Mouse (Mus musculus) forebrain, embryonic 10.5 days (tissue): ENCODE results near the gene Rps6ka2. TPM values are rescaled to one million over a fixed set of nuclear protein-coding genes. Genes with fewer than 3 reads are reported as not detected.
"Not testable (repeated sequence)": the region's sequence is repeated elsewhere in the genome, so short reads cannot be mapped to it uniquely, and the experiment has no call there.

Experiments
- DNase-seq: peaks from one replicate; pipeline ENCODE4 v3.0.0-alpha.2; 2017; ENCODE audit warnings: low spot score; ENCODE audit errors: extremely low spot score
- H3K27ac ChIP-seq: fragments of 300-500 bp; sonication (generic); 2 replicates; pipeline ENCODE4 v1.5.1; 2016; ENCODE audit warnings: mild to moderate bottlenecking
- H3K27me3 ChIP-seq: fragments of 300-500 bp; sonication (generic); 2 replicates; pipeline ENCODE4 v1.6.1; 2016; ENCODE audit warnings: mild to moderate bottlenecking; ENCODE audit not compliant: poor library complexity, severe bottlenecking
- H3K36me3 ChIP-seq: fragments of 300-500 bp; sonication (generic); replicated peaks from 2 replicates; pipeline ENCODE4 v1.6.1; 2016; ENCODE audit warnings: mild to moderate bottlenecking, moderate library complexity
- H3K4me1 ChIP-seq: fragments of 300-500 bp; sonication (generic); 2 replicates; pipeline ENCODE4 v1.6.1; 2016
- H3K4me3 ChIP-seq: fragments of 300-500 bp; sonication (generic); 2 replicates; pipeline ENCODE4 v1.5.1; 2016; ENCODE audit warnings: mild to moderate bottlenecking, moderate library complexity
- H3K9me3 ChIP-seq: fragments of 300-500 bp; sonication (generic); 2 replicates; pipeline ENCODE4 v1.6.1; 2016; ENCODE audit warnings: mild to moderate bottlenecking, moderate library complexity
- WGBS: fragments of 180-500 bp; shearing (Covaris S2); methylation state at CpG from one replicate; pipeline ENCODE4 v1.1.7; 2016; 5-methylcytosine and 5-hydroxymethylcytosine counted together
- polyA plus RNA-seq: library from polyadenylated mRNA; unstranded; fragments of >200 nt; fragmentation: Nextera tagmentation; extraction: Ambion mirVana; gene quantifications from 2 replicates; pipeline ENCODE4 v1.2.1, GENCODE M21; 2016

The Rps6ka2 gene
- polyA plus RNA-seq, 1 experiment from 2014 or later: 25.3 TPM

GRCm38 (mm10) chr17:7306278-7307196 lies 136.6 kb downstream of the Rps6ka2 start:
- not testable (repeated sequence) for H3K4me1 ChIP-seq, DNase-seq, H3K27ac ChIP-seq, H3K9me3 ChIP-seq, H3K27me3 ChIP-seq, H3K36me3 ChIP-seq, H3K4me3 ChIP-seq
- WGBS: 66% methylated on average over 8 of the region's 8 CpGs

DNA sequence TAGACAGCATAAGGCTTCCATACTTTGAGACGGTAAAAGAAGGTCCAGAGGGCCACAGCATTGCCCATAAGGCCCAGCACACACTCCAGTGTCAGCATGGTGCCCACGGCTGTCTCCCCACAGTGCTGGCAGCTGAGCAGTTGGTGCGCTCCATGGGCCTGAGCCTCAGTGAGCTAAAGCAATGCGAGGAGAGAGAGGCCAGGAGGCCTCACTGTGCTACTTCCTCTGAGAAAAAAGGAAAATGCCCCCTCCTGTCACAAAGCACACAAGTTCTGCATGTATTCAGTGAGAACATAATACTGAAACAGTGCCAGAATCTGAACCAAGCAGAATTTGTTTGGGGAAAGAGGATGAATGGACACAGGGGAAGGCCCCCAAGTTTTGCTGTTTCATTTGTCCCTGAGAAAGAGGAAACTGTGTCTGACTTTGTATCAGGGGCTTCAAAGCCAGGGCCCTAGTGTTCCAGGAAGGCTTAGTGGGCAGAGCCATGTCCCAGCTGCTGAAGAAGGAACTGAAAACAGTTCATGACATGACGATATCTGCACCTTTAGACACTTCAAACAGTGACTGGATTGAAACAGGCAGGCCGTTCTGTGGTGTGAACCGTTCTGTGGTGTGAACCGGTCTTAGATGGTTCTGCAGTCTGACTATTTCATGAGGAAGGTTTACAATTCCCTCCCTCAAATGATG lies 145.9 kb downstream of the Rps6ka2 start:
- not testable (repeated sequence) for H3K36me3 ChIP-seq, DNase-seq, H3K27me3 ChIP-seq, H3K9me3 ChIP-seq, H3K4me1 ChIP-seq, H3K4me3 ChIP-seq, H3K27ac ChIP-seq
- 90% methylated on average over 7 of the region's 8 CpGs for WGBS

GRCm38 (mm10) chr17:7319789-7320188 lies 149.9 kb downstream of the Rps6ka2 start:
- H3K4me1 ChIP-seq, H3K36me3 ChIP-seq, DNase-seq, H3K27ac ChIP-seq, H3K27me3 ChIP-seq, H3K9me3 ChIP-seq, H3K4me3 ChIP-seq: not testable (repeated sequence)
- WGBS: 91% methylated on average over 6 of the region's 6 CpGs

- H3K4me1 ChIP-seq, H3K9me3 ChIP-seq, H3K27ac ChIP-seq, H3K36me3 ChIP-seq, H3K27me3 ChIP-seq, DNase-seq, H3K4me3 ChIP-seq: not testable (repeated sequence)
- 91% methylated on average over 5 of the region's 5 CpGs for WGBS
These were observed 154.4 kb downstream of the Rps6ka2 start, which contains the start of gene Tcp10a for GRCm38 (mm10) chr17:7324346-7324745. Gene Tcp10a (plus strand): TSS chr17:7324646.

DNA sequence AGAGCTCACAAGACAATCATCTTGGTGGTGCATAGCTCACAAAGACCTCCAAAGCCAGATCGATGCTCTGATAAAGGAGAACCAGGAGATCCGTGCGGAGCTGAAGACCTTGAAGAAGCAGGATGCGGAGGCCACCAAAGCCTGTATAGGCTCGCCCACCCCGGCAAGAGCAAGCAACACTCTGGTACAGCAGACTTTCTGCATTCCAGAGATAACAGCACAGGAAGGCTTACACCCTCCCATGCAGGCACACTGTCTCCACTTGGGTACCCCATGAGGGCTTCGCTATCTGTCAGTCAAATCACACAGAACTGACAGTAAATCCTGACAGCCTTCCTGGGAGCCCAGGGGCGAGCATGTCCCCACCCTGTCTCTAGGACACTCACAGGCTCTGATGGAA lies 156.5 kb downstream of the Rps6ka2 start:
- H3K36me3 ChIP-seq, H3K4me3 ChIP-seq, H3K27ac ChIP-seq, H3K27me3 ChIP-seq, H3K9me3 ChIP-seq, DNase-seq, H3K4me1 ChIP-seq: not testable (repeated sequence)
- 85% methylated on average over 6 of the region's 8 CpGs for WGBS

- not testable (repeated sequence) for H3K4me1 ChIP-seq, H3K4me3 ChIP-seq, DNase-seq, H3K9me3 ChIP-seq, H3K27ac ChIP-seq, H3K36me3 ChIP-seq, H3K27me3 ChIP-seq
- WGBS: 82% methylated on average over 5 of the region's 5 CpGs
These were observed 162.8 kb downstream of the Rps6ka2 start for GRCm38 (mm10) chr17:7332745-7333144.

- not testable (repeated sequence) for H3K4me1 ChIP-seq, H3K36me3 ChIP-seq, H3K9me3 ChIP-seq, H3K4me3 ChIP-seq, DNase-seq, H3K27ac ChIP-seq, H3K27me3 ChIP-seq
- 86% methylated on average over 8 of the region's 9 CpGs for WGBS
These were observed 167.5 kb downstream of the Rps6ka2 start for GRCm38 (mm10) chr17:7337381-7337780.

DNA sequence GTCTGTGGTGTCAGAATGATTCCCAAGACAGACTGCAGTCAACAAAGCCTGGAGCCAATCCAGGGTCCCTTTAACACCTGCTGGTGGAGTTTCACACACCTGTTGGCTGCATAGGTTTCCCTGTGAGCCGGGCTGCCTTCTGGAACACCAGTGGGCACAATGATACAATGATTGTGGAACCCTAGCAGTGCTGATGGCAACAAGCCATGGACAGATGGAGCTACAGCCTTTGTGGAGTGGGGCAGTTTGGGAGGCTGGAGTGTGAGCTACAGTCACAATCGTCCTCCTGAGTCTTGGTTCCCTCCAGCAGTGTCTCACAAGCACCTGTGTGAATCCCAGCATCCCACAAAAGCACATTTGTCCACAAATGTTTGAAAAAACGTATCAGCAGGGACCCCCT lies 178.8 kb downstream of the Rps6ka2 start:
- 85% methylated on average over 2 of the region's 3 CpGs for WGBS
- not testable (repeated sequence) for H3K4me3 ChIP-seq, H3K9me3 ChIP-seq, H3K27me3 ChIP-seq, H3K27ac ChIP-seq, DNase-seq, H3K4me1 ChIP-seq, H3K36me3 ChIP-seq

DNA sequence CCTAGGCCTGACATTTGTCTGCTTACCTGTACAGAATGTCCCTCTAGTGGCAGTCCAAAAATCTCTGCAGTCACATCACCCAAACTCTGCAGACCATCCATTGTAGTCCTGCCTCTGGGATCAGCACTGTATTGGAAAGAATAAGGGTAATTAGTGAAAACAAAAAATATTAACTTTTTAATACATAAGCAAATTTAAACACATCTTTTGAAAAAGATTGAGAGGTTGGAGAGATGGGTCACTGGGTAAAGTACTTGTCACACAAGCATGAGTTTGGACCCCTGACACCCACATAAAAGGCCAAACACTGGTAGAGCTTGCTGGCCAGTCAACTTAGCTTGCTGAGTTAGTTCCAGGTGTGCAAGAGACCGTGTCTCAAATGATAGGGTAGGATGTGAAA lies 182.7 kb downstream of the Rps6ka2 start, which contains the start of gene Ttll2:
Gene Ttll2, minus strand, starts transcription at position 101 of the 400 bp plus-strand sequence.
- H3K27ac ChIP-seq, H3K36me3 ChIP-seq, H3K4me1 ChIP-seq, DNase-seq, H3K4me3 ChIP-seq, H3K9me3 ChIP-seq, H3K27me3 ChIP-seq: not testable (repeated sequence)
- whole genome bisulfite sequencing: 91% methylated on average over 1 of the region's 1 CpGs

Other genes starting within 250 kb of the Rps6ka2 start
- gene Rsph3b, start 221.4 kb upstream of the Rps6ka2 start, polyA plus RNA-seq: 37.0 and 37.4 TPM in 2 replicates
- 52.0 and 53.4 TPM in 2 replicates for gene Tagap1, start 209.0 kb upstream of the Rps6ka2 start, polyA plus RNA-seq
- gene Rnaset2b, start 199.5 kb upstream of the Rps6ka2 start, polyA plus RNA-seq: 114 and 121 TPM in 2 replicates
- gene Gm49721, start 191.2 kb upstream of the Rps6ka2 start, polyA plus RNA-seq: 0.31 TPM in 1 of 2 replicates, not detected in the other
- not detected in 2 replicates for gene Gm1604a, start 144.5 kb upstream of the Rps6ka2 start, polyA plus RNA-seq
- gene Tcp10a, start 154.5 kb downstream of the Rps6ka2 start, polyA plus RNA-seq: not detected in 2 replicates
- gene Ttll2, start 182.6 kb downstream of the Rps6ka2 start, polyA plus RNA-seq: not detected in 2 replicates
- gene Gm49630, start 201.9 kb downstream of the Rps6ka2 start, polyA plus RNA-seq: not detected in 2 replicates
- gene Unc93a2, start 215.3 kb downstream of the Rps6ka2 start, polyA plus RNA-seq: not detected in 2 replicates